Mouse (Mus musculus) forebrain, postnatal 0 days (tissue): ENCODE data around the gene Zfp607b. TPM values are rescaled to one million over a fixed set of nuclear protein-coding genes. Genes with fewer than 3 reads are reported as not detected.

ENCODE experiments used
- ATAC-seq: fragments of 200-750 bp; cut with Nextera tagmentation; 2 replicates; pipeline ENCODE4 v1.8.0; 2017; ENCODE audit warnings: mild to moderate bottlenecking, moderate library complexity
- DNase-seq: peaks from one replicate; pipeline ENCODE4 v3.0.0-alpha.2; 2015
- H3K27ac ChIP-seq: fragments of 300-500 bp; sonication (generic); 2 replicates; pipeline ENCODE4 v1.5.1; 2014; ENCODE audit warnings: low read depth, mild to moderate bottlenecking, antibody characterized with exemption, low read length, moderate library complexity, mixed read lengths
- H3K27me3 ChIP-seq: fragments of 300-500 bp; sonication (generic); 2 replicates; pipeline ENCODE4 v1.6.1; 2014; ENCODE audit warnings: mild to moderate bottlenecking, low read length, mixed read lengths; ENCODE audit not compliant: insufficient read depth
- H3K36me3 ChIP-seq: fragments of 300-500 bp; sonication (generic); 2 replicates; pipeline ENCODE4 v1.6.1; 2014; ENCODE audit warnings: mild to moderate bottlenecking, moderate library complexity; ENCODE audit not compliant: insufficient read depth
- H3K4me1 ChIP-seq: fragments of 300-500 bp; sonication (generic); 2 replicates; pipeline ENCODE4 v1.6.1; 2014; ENCODE audit warnings: antibody characterized with exemption; ENCODE audit not compliant: insufficient read depth
- H3K4me2 ChIP-seq: fragments of 300-500 bp; sonication (generic); 2 replicates; pipeline ENCODE4 v1.6.1; 2014; ENCODE audit warnings: low read depth, mild to moderate bottlenecking, moderate library complexity
- H3K4me3 ChIP-seq: fragments of 300-500 bp; sonication (generic); 2 replicates; pipeline ENCODE4 v1.5.1; 2014; ENCODE audit warnings: low read depth, low read length, mixed read lengths
- H3K9ac ChIP-seq: fragments of 300-500 bp; sonication (generic); 2 replicates; pipeline ENCODE4 v1.6.1; 2014; ENCODE audit warnings: mild to moderate bottlenecking
- H3K9me3 ChIP-seq: fragments of 300-500 bp; sonication (generic); 2 replicates; pipeline ENCODE4 v1.6.1; 2016; ENCODE audit warnings: low read length
- CTCF ChIP-seq: sonication (generic); IDR thresholded peaks from 2 replicates; pipeline ENCODE4 v1.5.1; 2016; ENCODE audit warnings: antibody characterized with exemption, control low read depth, low read depth
- WGBS: fragments of 180-500 bp; shearing (Covaris S2); extraction: QIAGEN DNeasy Blood & Tissue Kit; methylation state at CpG from one replicate; pipeline ENCODE4 v1.1.7; 2014; 5-methylcytosine and 5-hydroxymethylcytosine counted together
- polyA plus RNA-seq: library from polyadenylated mRNA; unstranded; fragments of >200 nt; fragmentation: Nextera tagmentation; extraction: Ambion mirVana; gene quantifications from 2 replicates; pipeline ENCODE4 v1.2.1, GENCODE M21; 2015
- total RNA-seq: library from RNA; depleted of rRNA; stranded (reverse); fragments of >200 nt; gene quantifications from 2 replicates; pipeline ENCODE4 v1.2.3, GENCODE M21; 2014; rRNA removed

Gene Zfp607b
- total RNA-seq = 8.5 and 10.6 TPM in 2 replicates
- polyA plus RNA-seq = 5.7 and 6.5 TPM in 2 replicates

GRCm38 (mm10) chr7:27688815-27689612 is at the start of gene Zfp607b:
Gene Zfp607b (plus strand): TSS chr7:27689340.
- Histone ChIP-seq H3K27ac (peak within 1 kb of the TSS; percentile 86), H3K4me3 (peak within 1 kb of the TSS; percentile 46), H3K36me3 (no peaks in the 10 kb centered on the region), H3K9me3 (no peaks in the 10 kb centered on the region), H3K27me3 (no peaks in the 10 kb centered on the region), H3K9ac (peak within 1 kb of the TSS; percentile 46), H3K4me1 (0 out of 2 replicates have a peak, but pooled peaks cover 6% of the 10 kb centered on the region), H3K4me2 (peak within 1 kb of the TSS; percentile 65)
- peak; percentile 94 for DNase-seq
- under 1% methylated on average over 19 of the region's 19 CpGs for WGBS
- peak; percentile 99 for ATAC-seq
- TF ChIP-seq CTCF = no peak

GRCm38 (mm10) chr7:27644471-27644870 is 44.7 kb upstream of the Zfp607b start:
- H3K9me3 ChIP-seq = no peaks in the 10 kb centered on the region
- peak; percentile 14; the same call in 1 of the 2 replicates for TF ChIP-seq CTCF
- WGBS = 54% methylated on average over 1 of the region's 1 CpGs
- DNase-seq (no peak), ATAC-seq (0 out of 2 replicates have a peak, but pooled peaks have one; percentile 30)
- H3K9ac ChIP-seq = no peak overlapping the region
- H3K27ac ChIP-seq = no peak overlapping the region
- H3K4me3 ChIP-seq = no peak overlapping the region
- H3K36me3 ChIP-seq = no peaks in the 10 kb centered on the region
- no peaks in the 10 kb centered on the region for H3K4me1 ChIP-seq
- H3K27me3 ChIP-seq = no peaks in the 10 kb centered on the region
- no peak overlapping the region for H3K4me2 ChIP-seq

GRCm38 (mm10) chr7:27646516-27646915 is 42.6 kb upstream of the Zfp607b start:
- no peak overlapping the region for H3K27ac ChIP-seq
- no peak overlapping the region for H3K9ac ChIP-seq
- H3K4me1 ChIP-seq = no peaks in the 10 kb centered on the region
- H3K9me3 ChIP-seq = no peaks in the 10 kb centered on the region
- H3K36me3 ChIP-seq = no peaks in the 10 kb centered on the region
- H3K4me3 ChIP-seq = no peak overlapping the region
- H3K27me3 ChIP-seq = no peaks in the 10 kb centered on the region
- 89% methylated on average over 7 of the region's 7 CpGs for WGBS
- no peak overlapping the region for H3K4me2 ChIP-seq
- ATAC-seq = no peak
- no peak for DNase-seq
- TF ChIP-seq CTCF = no peak

DNA sequence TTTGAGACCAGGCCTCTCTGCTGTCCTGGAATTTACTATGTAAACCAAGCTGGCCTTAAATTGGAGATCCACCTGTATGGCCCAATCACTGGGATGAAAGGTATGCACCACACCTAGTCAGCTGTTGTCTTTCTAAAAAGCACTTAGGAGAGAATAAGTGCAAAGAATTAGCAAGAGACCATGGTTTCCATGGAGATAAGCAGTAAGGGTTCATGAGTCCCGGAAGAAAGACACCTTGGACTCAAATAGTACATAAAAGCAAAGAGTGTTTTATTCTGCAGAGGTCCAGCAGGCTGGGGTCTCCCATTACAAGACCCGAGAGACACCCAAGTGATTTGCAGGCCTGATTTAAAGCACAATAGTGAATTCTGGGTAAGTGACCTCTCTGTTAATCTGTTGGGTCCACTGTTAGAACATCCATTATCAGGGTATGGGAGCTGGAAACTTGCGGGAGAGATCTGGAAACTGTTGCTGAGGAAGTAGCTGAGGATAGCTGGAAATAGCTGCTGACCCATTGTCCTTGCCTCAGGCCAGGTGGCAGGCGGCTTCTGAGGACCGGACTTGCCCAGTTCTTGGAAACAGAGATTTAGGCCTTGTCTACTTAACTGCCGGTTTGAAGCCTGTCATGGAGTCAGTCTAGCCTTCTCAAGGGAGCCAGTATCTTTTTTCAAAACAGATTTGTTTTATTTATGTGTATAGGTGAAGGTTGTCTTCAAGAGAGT is 41.7 kb upstream of the Zfp607b start:
- no peak overlapping the region for H3K4me3 ChIP-seq
- 75% methylated on average over 6 of the region's 6 CpGs for WGBS
- H3K4me2 ChIP-seq = no peak overlapping the region
- no peak for TF ChIP-seq CTCF
- no peaks in the 10 kb centered on the region for H3K27me3 ChIP-seq
- no peak overlapping the region for H3K9ac ChIP-seq
- H3K9me3 ChIP-seq = no peaks in the 10 kb centered on the region
- no peaks in the 10 kb centered on the region for H3K36me3 ChIP-seq
- H3K27ac ChIP-seq = no peak overlapping the region
- no peaks in the 10 kb centered on the region for H3K4me1 ChIP-seq
- ATAC-seq = no peak
- no peak for DNase-seq

DNA sequence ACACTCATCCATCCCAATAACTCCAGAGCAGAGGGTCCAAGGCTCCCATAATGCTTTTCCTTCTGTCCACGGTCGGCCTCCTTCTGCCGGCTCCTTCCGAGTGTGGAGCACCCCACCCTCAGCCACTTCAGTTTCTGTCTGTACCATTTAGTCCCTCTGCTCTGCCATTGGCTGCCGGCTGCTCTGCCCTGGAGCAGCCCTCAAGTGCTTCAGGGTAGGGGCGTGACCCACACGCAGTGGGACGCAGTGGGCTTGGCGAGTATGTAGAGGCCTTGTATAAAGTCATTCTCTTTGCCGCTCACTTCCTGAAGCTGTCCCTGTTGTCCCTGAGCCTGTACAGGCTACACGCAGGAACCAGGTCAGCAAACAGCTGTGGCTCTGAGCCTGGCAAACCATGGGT is 39.4 kb upstream of the Zfp607b start:
- DNase-seq (no peak), ATAC-seq (no peak)
- Histone ChIP-seq H3K9me3 (no peaks in the 10 kb centered on the region), H3K4me3 (no peak overlapping the region), H3K4me1 (0 out of 2 replicates have a peak, but pooled peaks cover 5% of the 10 kb centered on the region), H3K27me3 (no peaks in the 10 kb centered on the region), H3K27ac (no peak overlapping the region), H3K36me3 (no peaks in the 10 kb centered on the region), H3K9ac (no peak overlapping the region), H3K4me2 (no peak overlapping the region)
- TF ChIP-seq CTCF = no peak
- WGBS = 92% methylated on average over 11 of the region's 11 CpGs

DNA sequence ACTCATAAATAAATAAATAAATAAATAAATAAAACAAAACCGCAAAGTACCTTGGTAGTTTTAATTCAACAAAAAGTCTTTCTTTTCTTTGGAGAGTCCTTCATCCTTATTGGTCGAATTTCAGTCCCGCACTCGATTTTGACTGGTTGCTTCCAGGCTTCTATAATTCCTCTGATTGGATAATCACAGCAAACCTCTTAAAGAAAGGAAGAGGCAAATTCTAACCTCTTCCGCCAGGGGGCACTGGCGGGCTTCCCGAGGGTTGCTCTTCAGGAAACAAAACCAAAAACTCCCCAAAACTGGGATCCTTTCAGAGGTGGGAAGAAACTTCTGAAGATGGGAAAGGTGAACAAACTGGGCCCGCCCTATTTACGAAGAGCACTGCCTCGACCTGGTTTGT is 38.2 kb upstream of the Zfp607b start:
- DNase-seq (peak; percentile 85), ATAC-seq (no peak)
- Histone ChIP-seq H3K9me3 (no peaks in the 10 kb centered on the region), H3K27ac (no peak overlapping the region), H3K27me3 (no peaks in the 10 kb centered on the region), H3K4me1 (peaks cover 11% of the 10 kb centered on the region; the same call in 1 of the 2 replicates), H3K9ac (no peak overlapping the region), H3K36me3 (peaks cover 2% of the 10 kb centered on the region; the same call in 1 of the 2 replicates), H3K4me2 (no peak overlapping the region), H3K4me3 (no peak overlapping the region)
- WGBS = 8% methylated on average over 10 of the region's 10 CpGs
- TF ChIP-seq CTCF = peak; percentile 70
